Mouse (Mus musculus): ENCODE data around the gene Gimap9. TPM values are rescaled to one million over a fixed set of nuclear protein-coding genes. Genes with fewer than 3 reads are reported as not detected.

Gimap9 gene
- polyA plus RNA-seq, 1 experiment from 2014 or later, result 2.9 TPM

- WGBS, result 83% methylated on average over 2 of the region's 2 CpGs
- Histone ChIP-seq H3K27me3 (no peaks in the 10 kb centered on the region), H3K36me3 (no peaks in the 10 kb centered on the region), H3K9me3 (no peaks in the 10 kb centered on the region), H3K4me2 (no peak overlapping the region), H3K4me1 (replicated peaks) (no peaks in the 10 kb centered on the region), H3K9ac (no peak overlapping the region), H3K4me3 (no peak overlapping the region), H3K27ac (no peak overlapping the region)
- no peak for ATAC-seq (ENCODE audit: low FRiP score)
Measured at GRCm38 (mm10) chr6:48638553-48638952, 37.4 kb upstream of the Gimap9 start.

GRCm38 (mm10) chr6:48641391-48641790, 34.5 kb upstream of the Gimap9 start:
- 78% methylated on average over 6 of the region's 6 CpGs for WGBS
- Histone ChIP-seq H3K9ac (no peak overlapping the region), H3K4me1 (replicated peaks) (no peaks in the 10 kb centered on the region), H3K27ac (no peak overlapping the region), H3K4me3 (no peak overlapping the region), H3K9me3 (no peaks in the 10 kb centered on the region), H3K4me2 (no peak overlapping the region), H3K27me3 (no peaks in the 10 kb centered on the region), H3K36me3 (no peaks in the 10 kb centered on the region)
- no peak for ATAC-seq (ENCODE audit: low FRiP score)

GRCm38 (mm10) chr6:48642764-48643292, 33.1 kb upstream of the Gimap9 start:
- 0 out of 2 replicates have a peak, but pooled peaks have one; percentile 28 for ATAC-seq (ENCODE audit: low FRiP score)
- Histone ChIP-seq H3K9me3 (no peaks in the 10 kb centered on the region), H3K27me3 (no peaks in the 10 kb centered on the region), H3K36me3 (no peaks in the 10 kb centered on the region), H3K4me3 (no peak overlapping the region), H3K4me1 (replicated peaks) (no peaks in the 10 kb centered on the region), H3K9ac (no peak overlapping the region), H3K4me2 (no peak overlapping the region), H3K27ac (no peak overlapping the region)
- 25% methylated on average over 4 of the region's 4 CpGs for whole genome bisulfite sequencing

- Histone ChIP-seq H3K27ac (no peak overlapping the region), H3K9ac (no peak overlapping the region), H3K4me3 (no peak overlapping the region), H3K4me2 (no peak overlapping the region), H3K27me3 (no peaks in the 10 kb centered on the region), H3K9me3 (no peaks in the 10 kb centered on the region), H3K36me3 (no peaks in the 10 kb centered on the region), H3K4me1 (replicated peaks) (no peaks in the 10 kb centered on the region)
- WGBS, result 17% methylated on average over 12 of the region's 12 CpGs
- ATAC-seq (ENCODE audit: low FRiP score), result peak; percentile 59; the same call in 1 of the 2 replicates
Measured at GRCm38 (mm10) chr6:48645660-48646308, 30.1 kb upstream of the Gimap9 start.

GRCm38 (mm10) chr6:48646309-48646690, 29.6 kb upstream of the Gimap9 start:
- H3K36me3 ChIP-seq, result no peaks in the 10 kb centered on the region
- H3K4me2 ChIP-seq, result no peak overlapping the region
- no peaks in the 10 kb centered on the region for H3K9me3 ChIP-seq
- 86% methylated on average over 4 of the region's 4 CpGs for WGBS
- no peak overlapping the region for H3K9ac ChIP-seq
- no peak for ATAC-seq (ENCODE audit: low FRiP score)
- H3K4me1 ChIP-seq (replicated peaks), result no peaks in the 10 kb centered on the region
- no peak overlapping the region for H3K27ac ChIP-seq
- H3K27me3 ChIP-seq, result no peaks in the 10 kb centered on the region
- H3K4me3 ChIP-seq, result no peak overlapping the region

- Histone ChIP-seq H3K27ac (no peak within 1 kb of the TSS), H3K4me3 (no peak within 1 kb of the TSS), H3K4me2 (no peak within 1 kb of the TSS), H3K4me1 (replicated peaks) (no peaks in the 10 kb centered on the region), H3K9me3 (no peaks in the 10 kb centered on the region), H3K27me3 (no peaks in the 10 kb centered on the region), H3K36me3 (no peaks in the 10 kb centered on the region), H3K9ac (no peak within 1 kb of the TSS)
- ATAC-seq (ENCODE audit: low FRiP score), result 0 out of 2 replicates have a peak, but pooled peaks have one; percentile 32
- WGBS, result 42% methylated on average over 3 of the region's 3 CpGs
Measured at GRCm38 (mm10) chr6:48646995-48647394, 28.9 kb upstream of the Gimap9 start, which contains the start of gene Gimap8. Gene Gimap8 (plus strand): TSS chr6:48647234.

- Histone ChIP-seq H3K4me3 (no peak overlapping the region), H3K27ac (no peak overlapping the region), H3K9me3 (no peaks in the 10 kb centered on the region), H3K27me3 (no peaks in the 10 kb centered on the region), H3K4me1 (replicated peaks) (no peaks in the 10 kb centered on the region), H3K9ac (no peak overlapping the region), H3K4me2 (no peak overlapping the region), H3K36me3 (no peaks in the 10 kb centered on the region)
- ATAC-seq (ENCODE audit: low FRiP score), result no peak
- WGBS, result 93% methylated on average over 2 of the region's 2 CpGs
Measured at GRCm38 (mm10) chr6:48647611-48648010, 28.3 kb upstream of the Gimap9 start.

GRCm38 (mm10) chr6:48648779-48649178, 27.1 kb upstream of the Gimap9 start:
- no peak overlapping the region for H3K4me2 ChIP-seq
- H3K27me3 ChIP-seq, result no peaks in the 10 kb centered on the region
- H3K36me3 ChIP-seq, result no peaks in the 10 kb centered on the region
- H3K4me1 ChIP-seq (replicated peaks), result no peaks in the 10 kb centered on the region
- ATAC-seq (ENCODE audit: low FRiP score), result no peak
- WGBS, result 90% methylated on average over 4 of the region's 4 CpGs
- H3K4me3 ChIP-seq, result no peak overlapping the region
- H3K9me3 ChIP-seq, result no peaks in the 10 kb centered on the region
- no peak overlapping the region for H3K27ac ChIP-seq
- H3K9ac ChIP-seq, result no peak overlapping the region

- H3K9me3 ChIP-seq, result no peaks in the 10 kb centered on the region
- H3K27ac ChIP-seq, result no peak overlapping the region
- H3K4me2 ChIP-seq, result no peak overlapping the region
- ATAC-seq (ENCODE audit: low FRiP score), result no peak
- H3K4me3 ChIP-seq, result no peak overlapping the region
- H3K27me3 ChIP-seq, result no peaks in the 10 kb centered on the region
- 91% methylated on average over 9 of the region's 9 CpGs for WGBS
- H3K36me3 ChIP-seq, result no peaks in the 10 kb centered on the region
- no peaks in the 10 kb centered on the region for H3K4me1 ChIP-seq (replicated peaks)
- no peak overlapping the region for H3K9ac ChIP-seq
Measured at GRCm38 (mm10) chr6:48650041-48650440, 25.9 kb upstream of the Gimap9 start.

- ATAC-seq (ENCODE audit: low FRiP score), result no peak
- Histone ChIP-seq H3K4me2 (no peak overlapping the region), H3K27me3 (no peaks in the 10 kb centered on the region), H3K27ac (no peak overlapping the region), H3K9me3 (no peaks in the 10 kb centered on the region), H3K4me1 (replicated peaks) (no peaks in the 10 kb centered on the region), H3K9ac (no peak overlapping the region), H3K4me3 (no peak overlapping the region), H3K36me3 (no peaks in the 10 kb centered on the region)
- WGBS, result 86% methylated on average over 5 of the region's 5 CpGs
Measured at GRCm38 (mm10) chr6:48658721-48659120, 17.2 kb upstream of the Gimap9 start.

- Histone ChIP-seq H3K4me3 (no peak overlapping the region), H3K9me3 (no peaks in the 10 kb centered on the region), H3K27ac (no peak overlapping the region), H3K27me3 (no peaks in the 10 kb centered on the region), H3K36me3 (no peaks in the 10 kb centered on the region), H3K4me1 (replicated peaks) (no peaks in the 10 kb centered on the region), H3K4me2 (no peak overlapping the region), H3K9ac (no peak overlapping the region)
- WGBS, result 83% methylated on average over 4 of the region's 4 CpGs
- no peak for ATAC-seq (ENCODE audit: low FRiP score)
Measured at GRCm38 (mm10) chr6:48664750-48665149, 11.2 kb upstream of the Gimap9 start.

GRCm38 (mm10) chr6:48665471-48665870, 10.5 kb upstream of the Gimap9 start:
- Histone ChIP-seq H3K27me3 (no peaks in the 10 kb centered on the region), H3K9me3 (no peaks in the 10 kb centered on the region), H3K4me3 (no peak overlapping the region), H3K27ac (no peak overlapping the region), H3K4me1 (replicated peaks) (no peaks in the 10 kb centered on the region), H3K36me3 (no peaks in the 10 kb centered on the region), H3K4me2 (no peak overlapping the region), H3K9ac (no peak overlapping the region)
- 95% methylated on average over 9 of the region's 9 CpGs for WGBS
- no peak for ATAC-seq (ENCODE audit: low FRiP score)

GRCm38 (mm10) chr6:48666159-48666586, 9.8 kb upstream of the Gimap9 start:
- Histone ChIP-seq H3K36me3 (no peaks in the 10 kb centered on the region), H3K27ac (no peak overlapping the region), H3K9ac (no peak overlapping the region), H3K9me3 (no peaks in the 10 kb centered on the region), H3K4me3 (no peak overlapping the region), H3K4me1 (replicated peaks) (no peaks in the 10 kb centered on the region), H3K27me3 (no peaks in the 10 kb centered on the region), H3K4me2 (no peak overlapping the region)
- 70% methylated on average over 7 of the region's 7 CpGs for WGBS
- ATAC-seq (ENCODE audit: low FRiP score), result no peak

Data from hindbrain, embryonic 13.5 days (tissue).